Mouse (Mus musculus) liver, adult (tissue): ENCODE results near the gene Cdk20.

Source experiments
- GATA4 ChIP-seq: IDR thresholded peaks from 2 replicates; pipeline ENCODE4 v1.6.1; 2014; ENCODE audit warnings: mild to moderate bottlenecking, low read length; ENCODE audit not compliant: insufficient replicate concordance

The Cdk20 gene

GRCm38 (mm10) chr13:64445254-64445920 lies 13.3 kb downstream of the Cdk20 start:
- no peak for TF ChIP-seq GATA4

- TF ChIP-seq GATA4: no peak
Measured at GRCm38 (mm10) chr13:64447947-64448346, 15.8 kb downstream of the Cdk20 start.

- TF ChIP-seq GATA4: no peak
Measured at GRCm38 (mm10) chr13:64448729-64449128, 16.6 kb downstream of the Cdk20 start.

GRCm38 (mm10) chr13:64450001-64450794 lies 18.1 kb downstream of the Cdk20 start:
- no peak for TF ChIP-seq GATA4

- no peak for TF ChIP-seq GATA4
Measured at GRCm38 (mm10) chr13:64458181-64458580, 26.1 kb downstream of the Cdk20 start.

GRCm38 (mm10) chr13:64462581-64462980 lies 30.5 kb downstream of the Cdk20 start:
- TF ChIP-seq GATA4: no peak

- TF ChIP-seq GATA4: no peak
Measured at GRCm38 (mm10) chr13:64465166-64465565, 33.1 kb downstream of the Cdk20 start.

- no peak for TF ChIP-seq GATA4
Measured at GRCm38 (mm10) chr13:64467886-64468285, 35.8 kb downstream of the Cdk20 start.

GRCm38 (mm10) chr13:64477968-64478367 lies 45.9 kb downstream of the Cdk20 start:
- TF ChIP-seq GATA4: no peak

GRCm38 (mm10) chr13:64479960-64480359 lies 47.8 kb downstream of the Cdk20 start:
- no peak for TF ChIP-seq GATA4

- no peak for TF ChIP-seq GATA4
Measured at GRCm38 (mm10) chr13:64489886-64490285, 57.8 kb downstream of the Cdk20 start.
